Mouse (Mus musculus): ENCODE measurements around the gene Gm9758. TPM values are rescaled to one million over a fixed set of nuclear protein-coding genes. Genes with fewer than 3 reads are reported as not detected.
"Not testable (repeated sequence)": the region's sequence is repeated elsewhere in the genome, so short reads cannot be mapped to it uniquely, and the experiment has no call there.

Gene Gm9758
- not detected in 2 replicates for polyA plus RNA-seq (2016; fragmentation: Nextera tagmentation; extraction: Ambion mirVana)

- not testable (repeated sequence) for H3K9me3 ChIP-seq; H3K36me3 ChIP-seq; H3K9ac ChIP-seq (replicated peaks); H3K27me3 ChIP-seq; H3K4me2 ChIP-seq; H3K27ac ChIP-seq; H3K4me1 ChIP-seq (replicated peaks); ATAC-seq (ENCODE audit: insufficient number of reproducible peaks, insufficient read depth, low FRiP score, low TSS enrichment, low read depth); H3K4me3 ChIP-seq (replicated peaks)
- WGBS, result 51% methylated on average over 1 of the region's 1 CpGs
Measured at GRCm38 (mm10) chr5:14914799-14915198, at the start of gene Gm9758. TSS of gene Gm9758 (minus strand) at chr5:14914899.

- H3K4me2 ChIP-seq; H3K36me3 ChIP-seq; H3K27me3 ChIP-seq; H3K9ac ChIP-seq (replicated peaks); H3K4me1 ChIP-seq (replicated peaks); ATAC-seq (ENCODE audit: insufficient number of reproducible peaks, insufficient read depth, low FRiP score, low TSS enrichment, low read depth); H3K4me3 ChIP-seq (replicated peaks); H3K27ac ChIP-seq: not testable (repeated sequence)
- H3K9me3 ChIP-seq, result peaks cover 20% of the 10 kb centered on the region
- WGBS, result 80% methylated on average over 13 of the region's 13 CpGs
Measured at GRCm38 (mm10) chr5:14963821-14964220, 49.1 kb upstream of the Gm9758 start.

DNA sequence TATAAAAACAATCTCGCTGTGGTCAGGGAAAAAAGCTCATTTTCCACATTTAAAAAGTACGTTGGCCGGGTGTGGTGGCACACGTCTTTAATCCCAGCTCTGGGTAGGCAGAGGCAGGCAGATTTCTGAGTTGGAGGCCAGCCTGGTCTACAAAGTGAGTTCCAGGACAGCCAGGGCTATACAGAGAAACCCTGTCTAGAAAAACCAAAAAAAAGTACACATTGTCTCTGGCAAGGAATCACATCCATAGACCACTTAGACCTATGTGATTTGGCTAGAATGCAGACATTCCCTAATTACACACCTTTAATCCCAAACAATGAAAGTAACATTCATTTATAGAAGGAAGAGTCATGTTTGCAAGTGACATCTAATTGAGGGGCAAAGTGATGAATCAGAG lies 46.8 kb upstream of the Gm9758 start:
- H3K9me3 ChIP-seq, result peaks cover 25% of the 10 kb centered on the region
- H3K4me1 ChIP-seq (replicated peaks); ATAC-seq (ENCODE audit: insufficient number of reproducible peaks, insufficient read depth, low FRiP score, low TSS enrichment, low read depth); H3K4me3 ChIP-seq (replicated peaks); H3K9ac ChIP-seq (replicated peaks); H3K27ac ChIP-seq; H3K4me2 ChIP-seq; H3K27me3 ChIP-seq; H3K36me3 ChIP-seq: not testable (repeated sequence)
- WGBS, result 83% methylated on average over 4 of the region's 4 CpGs

- not testable (repeated sequence) for H3K4me3 ChIP-seq (replicated peaks); H3K27ac ChIP-seq; H3K27me3 ChIP-seq; ATAC-seq (ENCODE audit: insufficient number of reproducible peaks, insufficient read depth, low FRiP score, low TSS enrichment, low read depth); H3K4me1 ChIP-seq (replicated peaks); H3K9ac ChIP-seq (replicated peaks); H3K4me2 ChIP-seq; H3K36me3 ChIP-seq
- peaks cover 25% of the 10 kb centered on the region for H3K9me3 ChIP-seq
- WGBS, result 75% methylated on average over 1 of the region's 1 CpGs
Measured at GRCm38 (mm10) chr5:14955928-14956706, 41.4 kb upstream of the Gm9758 start.

GRCm38 (mm10) chr5:14953587-14953986 lies 38.9 kb upstream of the Gm9758 start:
- not testable (repeated sequence) for H3K4me2 ChIP-seq; H3K9ac ChIP-seq (replicated peaks); ATAC-seq (ENCODE audit: insufficient number of reproducible peaks, insufficient read depth, low FRiP score, low TSS enrichment, low read depth); H3K4me3 ChIP-seq (replicated peaks); H3K4me1 ChIP-seq (replicated peaks); H3K36me3 ChIP-seq; H3K27me3 ChIP-seq; H3K27ac ChIP-seq
- peaks cover 27% of the 10 kb centered on the region for H3K9me3 ChIP-seq

- not testable (repeated sequence) for H3K27me3 ChIP-seq; ATAC-seq (ENCODE audit: insufficient number of reproducible peaks, insufficient read depth, low FRiP score, low TSS enrichment, low read depth); H3K9ac ChIP-seq (replicated peaks); H3K27ac ChIP-seq; H3K36me3 ChIP-seq; H3K4me1 ChIP-seq (replicated peaks); H3K4me2 ChIP-seq; H3K4me3 ChIP-seq (replicated peaks)
- peaks cover 29% of the 10 kb centered on the region for H3K9me3 ChIP-seq
- 75% methylated on average over 3 of the region's 3 CpGs for WGBS
Measured at GRCm38 (mm10) chr5:14952749-14953148, 38.0 kb upstream of the Gm9758 start.

DNA sequence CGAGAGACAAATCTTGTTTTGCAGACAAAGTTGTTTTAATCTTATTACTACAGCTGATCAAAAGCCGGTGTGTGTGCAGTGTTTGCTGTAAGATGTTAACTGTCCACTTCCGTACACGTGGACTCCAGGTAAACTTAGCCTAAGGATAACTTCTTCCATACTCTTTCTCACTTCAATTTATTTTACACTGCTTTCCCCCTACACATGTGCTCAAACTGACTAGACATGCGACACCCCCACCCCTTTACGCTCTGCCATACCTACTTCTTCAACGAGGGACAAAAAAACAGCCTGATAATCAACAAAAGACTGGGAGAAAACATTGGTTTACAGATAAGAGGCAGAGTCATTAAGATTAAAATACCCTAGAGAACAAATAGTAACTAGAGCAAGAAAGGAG lies 37.1 kb upstream of the Gm9758 start:
- H3K4me2 ChIP-seq; H3K4me1 ChIP-seq (replicated peaks); H3K4me3 ChIP-seq (replicated peaks); H3K27me3 ChIP-seq; H3K27ac ChIP-seq; H3K9ac ChIP-seq (replicated peaks); H3K36me3 ChIP-seq: not testable (repeated sequence)
- 0 out of 2 replicates have a peak, but pooled peaks have one; percentile 31 for ATAC-seq (ENCODE audit: insufficient number of reproducible peaks, insufficient read depth, low FRiP score, low TSS enrichment, low read depth)
- H3K9me3 ChIP-seq, result peaks cover 29% of the 10 kb centered on the region
- WGBS, result 70% methylated on average over 7 of the region's 7 CpGs

DNA sequence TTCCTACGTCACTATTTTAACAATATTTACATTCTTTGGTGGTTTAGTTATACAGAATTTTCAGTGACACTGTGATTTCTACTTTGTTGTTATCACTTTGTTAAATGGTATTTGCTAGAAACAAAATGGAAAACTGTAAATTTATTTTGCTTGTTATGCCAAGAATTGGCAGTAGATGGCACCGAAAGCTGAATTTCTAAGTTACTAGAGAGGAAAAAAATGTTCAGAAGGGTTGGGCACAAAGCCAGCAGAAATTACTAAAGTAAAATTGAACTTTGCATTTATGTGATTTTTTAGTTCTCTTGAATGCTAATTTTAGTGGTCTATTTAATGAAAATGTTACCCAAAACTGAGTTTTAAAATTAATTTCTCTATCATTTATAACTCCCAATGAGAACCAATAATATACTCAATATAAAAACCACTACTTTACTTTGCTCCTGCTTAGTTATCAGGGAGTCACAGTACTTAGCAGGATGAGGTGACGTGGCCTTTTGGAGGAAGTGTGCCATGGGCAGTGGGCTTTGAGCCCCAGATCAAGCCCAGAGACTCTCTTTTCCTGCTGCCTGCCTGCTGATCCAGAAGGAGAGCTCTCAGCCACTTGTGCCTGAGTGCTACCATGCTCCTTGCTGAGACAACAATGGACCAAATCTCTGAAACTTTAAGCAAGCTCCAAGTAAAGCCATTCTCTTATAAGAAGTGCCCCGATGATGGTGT lies 32.9 kb upstream of the Gm9758 start:
- not testable (repeated sequence) for H3K27ac ChIP-seq; H3K4me1 ChIP-seq (replicated peaks); H3K4me2 ChIP-seq; H3K27me3 ChIP-seq; ATAC-seq (ENCODE audit: insufficient number of reproducible peaks, insufficient read depth, low FRiP score, low TSS enrichment, low read depth); H3K4me3 ChIP-seq (replicated peaks); H3K36me3 ChIP-seq; H3K9ac ChIP-seq (replicated peaks)
- H3K9me3 ChIP-seq, result peaks cover 24% of the 10 kb centered on the region
- 58% methylated on average over 4 of the region's 4 CpGs for WGBS

GRCm38 (mm10) chr5:14945524-14945923 lies 30.8 kb upstream of the Gm9758 start:
- not testable (repeated sequence) for H3K36me3 ChIP-seq; ATAC-seq (ENCODE audit: insufficient number of reproducible peaks, insufficient read depth, low FRiP score, low TSS enrichment, low read depth); H3K27ac ChIP-seq; H3K4me3 ChIP-seq (replicated peaks); H3K4me2 ChIP-seq; H3K4me1 ChIP-seq (replicated peaks); H3K27me3 ChIP-seq; H3K9ac ChIP-seq (replicated peaks)
- 62% methylated on average over 4 of the region's 4 CpGs for WGBS
- peaks cover 23% of the 10 kb centered on the region for H3K9me3 ChIP-seq

DNA sequence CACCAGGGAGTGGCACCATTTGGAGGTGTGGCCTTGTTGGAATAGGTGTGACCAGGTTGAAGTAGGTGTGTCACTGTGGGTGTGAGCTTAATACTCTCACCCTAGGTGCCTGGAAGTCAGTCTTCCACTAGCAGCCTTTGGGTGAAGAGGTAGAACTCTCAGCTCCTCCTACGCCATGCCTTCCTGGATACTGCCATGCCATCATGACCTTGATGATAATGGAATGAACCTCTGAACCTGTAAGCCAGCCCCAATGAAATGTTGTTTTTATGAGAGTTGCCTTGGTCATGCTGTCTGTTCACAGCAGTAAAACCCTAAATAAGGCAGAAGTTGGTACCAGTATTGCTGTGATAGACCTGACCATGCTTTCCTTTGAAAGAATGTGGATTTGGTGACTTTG lies 26.3 kb upstream of the Gm9758 start:
- not testable (repeated sequence) for H3K4me3 ChIP-seq (replicated peaks); H3K4me2 ChIP-seq; H3K27ac ChIP-seq; H3K36me3 ChIP-seq; H3K27me3 ChIP-seq; H3K4me1 ChIP-seq (replicated peaks); H3K9ac ChIP-seq (replicated peaks); ATAC-seq (ENCODE audit: insufficient number of reproducible peaks, insufficient read depth, low FRiP score, low TSS enrichment, low read depth)
- H3K9me3 ChIP-seq, result 0 out of 2 replicates have a peak, but pooled peaks cover 13% of the 10 kb centered on the region
- WGBS, result 86% methylated on average over 1 of the region's 1 CpGs

DNA sequence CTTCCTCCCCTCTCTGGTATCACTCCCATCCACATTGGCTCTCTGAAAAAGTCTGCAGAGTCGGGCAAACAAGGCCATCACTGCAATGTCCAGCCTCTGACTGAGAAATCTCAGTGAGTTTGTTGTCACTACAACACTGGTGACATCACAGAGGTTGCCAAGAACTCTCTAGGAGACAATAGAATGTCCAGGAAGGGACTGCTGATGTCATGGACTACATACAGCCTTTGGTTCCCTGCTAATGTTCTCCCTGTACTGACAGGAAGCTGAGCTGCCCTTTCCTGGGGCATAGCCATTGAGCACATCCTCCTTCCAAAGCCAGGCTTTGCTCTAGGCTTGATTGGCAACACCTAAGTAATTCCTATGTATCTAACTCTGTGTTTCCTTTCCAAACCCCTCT lies 23.6 kb upstream of the Gm9758 start, which contains the start of gene Speer4e:
Speer4e (minus strand) TSS at position 101 of the 400 bp plus-strand sequence.
- H3K9ac ChIP-seq (replicated peaks); H3K9me3 ChIP-seq; H3K4me3 ChIP-seq (replicated peaks); ATAC-seq (ENCODE audit: insufficient number of reproducible peaks, insufficient read depth, low FRiP score, low TSS enrichment, low read depth); H3K36me3 ChIP-seq; H3K27ac ChIP-seq; H3K27me3 ChIP-seq; H3K4me1 ChIP-seq (replicated peaks); H3K4me2 ChIP-seq: not testable (repeated sequence)
- WGBS, result 68% methylated on average over 1 of the region's 1 CpGs

All from limb, embryonic 12.5 days (tissue).